Mouse (Mus musculus): ENCODE data around the gene Slc4a11. TPM values are rescaled to one million over a fixed set of nuclear protein-coding genes. Genes with fewer than 3 reads are reported as not detected.

The Slc4a11 gene
- 5.1 to 8.9 TPM (median 6.6 TPM) in 4 replicates for total RNA-seq (2023)

DNA sequence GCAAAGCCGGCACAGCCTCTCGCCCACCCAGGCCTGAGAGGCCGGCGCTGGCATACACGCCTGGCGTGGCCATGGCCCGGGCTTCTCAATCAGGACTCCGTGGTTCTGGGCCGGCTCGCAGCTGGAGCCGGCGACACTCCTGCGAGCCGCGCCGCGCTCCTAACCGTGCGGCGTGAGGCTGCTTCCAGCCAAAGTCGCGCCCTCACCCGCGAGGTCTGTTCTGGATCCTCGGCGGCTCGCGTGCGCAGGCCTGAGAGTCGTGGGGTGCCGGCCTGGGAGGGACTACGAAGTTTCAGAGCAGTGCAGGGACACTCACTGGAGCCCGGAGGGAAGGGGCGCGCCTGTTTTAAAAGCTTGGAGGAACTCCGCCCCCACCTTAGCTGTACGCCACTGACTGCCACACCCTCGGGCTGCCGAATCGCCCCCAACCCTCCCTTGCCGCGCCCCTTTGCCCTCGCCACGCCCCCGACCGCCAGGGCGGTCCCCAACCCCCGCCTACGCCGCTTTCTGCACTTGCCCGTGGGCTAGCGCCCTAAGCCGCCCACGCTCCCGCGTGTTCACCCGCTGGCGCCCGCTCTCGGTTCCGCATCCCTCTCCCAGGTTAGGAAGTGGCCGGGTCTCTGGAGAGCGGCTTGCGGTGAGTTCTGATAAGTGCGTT is at the start of gene Slc4a11:
Gene Slc4a11, minus strand, starts transcription at position 367 of the 658 bp plus-strand sequence.

DNA sequence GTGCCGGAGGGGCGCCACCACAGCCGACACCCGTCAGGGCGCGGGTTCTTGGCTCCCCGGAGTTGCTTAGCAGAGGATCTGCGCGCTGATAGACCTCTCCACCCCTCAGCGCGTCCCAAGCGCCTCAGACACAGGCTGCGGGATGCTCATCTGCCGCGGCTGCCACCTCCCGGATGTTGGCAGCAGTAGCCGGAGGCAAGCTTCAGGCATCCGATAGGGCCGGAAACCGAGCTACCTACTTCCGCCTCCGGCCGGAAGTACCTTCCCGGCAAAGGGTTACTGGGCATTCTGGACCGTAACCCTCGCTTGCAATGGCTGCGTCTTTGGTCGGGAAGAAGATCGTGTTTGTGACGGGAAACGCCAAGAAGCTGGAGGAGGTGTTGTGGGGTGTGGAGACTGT is 29.8 kb downstream of the Slc4a11 start, which contains the start of gene Itpa:
Gene Itpa, plus strand, starts transcription at position 52 of the 400 bp plus-strand sequence.

GRCm38 (mm10) chr2:130664102-130664701 is 33.1 kb downstream of the Slc4a11 start, which contains the start of gene Ddrgk1:
Gene Ddrgk1 (minus strand): TSS chr2:130664659.

DNA sequence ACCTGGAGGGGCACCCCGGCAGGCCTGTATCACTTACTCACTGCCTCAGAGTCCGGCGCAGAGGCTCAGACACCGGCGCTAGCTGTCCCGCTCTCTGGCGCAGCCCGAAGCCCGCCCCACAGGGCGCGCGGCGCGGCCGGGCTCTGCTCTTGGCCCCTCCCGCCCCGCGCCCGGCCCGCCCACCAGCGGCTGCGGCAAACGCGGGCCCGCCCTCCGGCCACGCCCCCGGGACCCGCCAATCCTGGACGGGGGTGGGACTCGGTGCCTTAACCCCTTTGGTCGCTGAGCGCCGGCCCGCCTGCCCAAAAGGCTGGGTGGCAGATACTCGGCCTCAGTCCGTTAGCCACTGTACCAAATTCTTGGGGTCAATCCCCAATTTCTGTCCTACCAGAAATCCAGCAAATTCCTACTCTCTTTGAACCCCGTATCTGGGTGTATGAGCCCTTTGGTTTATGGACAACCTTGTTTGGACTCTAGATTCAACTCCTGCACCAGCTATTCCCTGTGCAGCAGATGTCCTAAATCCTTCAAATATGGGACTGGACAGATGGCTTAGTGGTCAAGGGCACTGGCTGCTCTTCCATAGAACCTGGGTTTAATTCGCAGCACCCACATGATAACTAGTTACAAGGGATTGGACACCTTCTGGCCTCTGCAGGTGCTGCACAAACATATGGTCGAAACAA is 54.5 kb downstream of the Slc4a11 start, which contains the start of gene Lzts3:
Gene Lzts3, minus strand, starts transcription at position 120 of the 686 bp plus-strand sequence.

Other genes starting within 250 kb of the Slc4a11 start
- gene Ptpra, start 247.2 kb downstream of the Slc4a11 start, total RNA-seq (2023), result 101 to 107 TPM (median 104 TPM) in 4 replicates
- 45.9 to 57.9 TPM (median 48.6 TPM) in 4 replicates for gene Mrps26, start 133.8 kb downstream of the Slc4a11 start, total RNA-seq (2023)
- not detected in 4 replicates for gene Oxt, start 121.3 kb downstream of the Slc4a11 start, total RNA-seq (2023)
- gene Avp, start 115.0 kb downstream of the Slc4a11 start, total RNA-seq (2023), result not detected in 4 replicates
- gene Fastkd5, start 67.5 kb downstream of the Slc4a11 start, total RNA-seq (2023), result 5.9 to 7.6 TPM (median 6.6 TPM) in 4 replicates
- gene Ubox5, start 67.5 kb downstream of the Slc4a11 start, total RNA-seq (2023), result 4.9 to 6.1 TPM (median 5.8 TPM) in 4 replicates
- gene Lzts3, start 54.7 kb downstream of the Slc4a11 start, total RNA-seq (2023), result 5.5 to 7.6 TPM (median 6.1 TPM) in 4 replicates
- gene Ddrgk1, start 32.9 kb downstream of the Slc4a11 start, total RNA-seq (2023), result 136 to 184 TPM (median 139 TPM) in 4 replicates
- gene Itpa, start 29.9 kb downstream of the Slc4a11 start, total RNA-seq (2023), result 12.3 to 17.0 TPM (median 14.2 TPM) in 4 replicates
- gene 4930402H24Rik, start 208.9 kb upstream of the Slc4a11 start, total RNA-seq (2023), result 13.8 to 20.1 TPM (median 15.8 TPM) in 4 replicates
- gene Atrn, start 209.0 kb upstream of the Slc4a11 start, total RNA-seq (2023), result 17.8 to 19.6 TPM (median 18.5 TPM) in 4 replicates